Mouse (Mus musculus) embryonic stem cell, embryonic (primary cell): ENCODE results near the gene Plekhg5.

ENCODE experiments used
- CTCF ChIA-PET, 4 experiments: fragments of 300-600 bp in 2 of 4; fragments of 350-600 bp in 2 of 4; sonication (Branson Sonifier 250); formaldehyde crosslinking; loops; one replicate each; lab custom pipeline; 2022; ENCODE audit warnings: inconsistent platforms in 2 of 4; lab: Charles Lee
- POLR2A ChIA-PET, 4 experiments: fragments of 300-600 bp in 2 of 4; fragments of 350-600 bp in 2 of 4; sonication (Branson Sonifier 250); formaldehyde crosslinking; loops; one replicate each; lab custom pipeline; 2022; ENCODE audit warnings: antibody characterized with exemption in 4 of 4, inconsistent platforms in 1 of 4; lab: Charles Lee

Gene Plekhg5

GRCm38 (mm10) chr4:152119396-152120292 is 47.3 kb downstream of the Plekhg5 start:
- CTCF ChIA-PET = interaction anchor here (0.6 to 12.9 kb wide), 60 partner anchors 9 to 1579 kb away, joined by 3 to 230 read pairs (median 4); partner anchors contain the start of genes Zbtb48 (in 2 of the 4), Espn (in 1 of the 4), Nol9 (in 1 of the 4) and Plekhg5 (in 1 of the 4)

GRCm38 (mm10) chr4:152120311-152121182 is 48.2 kb downstream of the Plekhg5 start:
- POLR2A ChIA-PET = interaction anchor here (0.5 to 14.9 kb wide), 35 partner anchors 9 to 164 kb away, joined by 3 to 136 read pairs (median 4); partner anchors contain the start of genes Espn (in 1 of the 4) and Klhl21 (in 1 of the 4)
- CTCF ChIA-PET = interaction anchor here (0.5 to 12.9 kb wide), 52 partner anchors 8 to 304 kb away, joined by 3 to 230 read pairs (median 4); partner anchors contain the start of genes Zbtb48 (in 2 of the 4), Espn (in 1 of the 4), Nol9 (in 1 of the 4) and Plekhg5 (in 1 of the 4)

More at GRCm38 (mm10) chr4:152119396-152120292, 47.3 kb downstream of the Plekhg5 start:
- POLR2A ChIA-PET = interaction anchor here in 3 of 4 experiments (0.7 to 14.9 kb wide), 33 partner anchors 8 to 163 kb away, joined by 3 to 136 read pairs (median 4); partner anchors contain the start of genes Espn (in 1 of the 3), Klhl21 (in 1 of the 3) and Phf13 (in 1 of the 3)

- CTCF ChIA-PET = interaction anchor here (0.5 to 12.9 kb wide), 23 partner anchors 8 to 304 kb away, joined by 3 to 230 read pairs (median 4); no protein-coding TSS in a partner anchor
Measured at GRCm38 (mm10) chr4:152121183-152121505, 48.8 kb downstream of the Plekhg5 start.

GRCm38 (mm10) chr4:152124361-152124961 is 52.2 kb downstream of the Plekhg5 start:
- CTCF ChIA-PET = interaction anchor here (0.5 to 12.9 kb wide), 17 partner anchors 8 to 173 kb away, joined by 3 to 230 read pairs (median 3); partner anchors contain the start of genes Icmt (in 1 of the 4) and Tnfrsf25 (in 1 of the 4)
- POLR2A ChIA-PET = interaction anchor here in 3 of 4 experiments (0.6 to 14.9 kb wide), 15 partner anchors 5 to 133 kb away, joined by 3 to 136 read pairs (median 4); partner anchors contain the start of gene Tnfrsf25 (in 2 of the 3)

More at GRCm38 (mm10) chr4:152121183-152121505, 48.8 kb downstream of the Plekhg5 start:
- POLR2A ChIA-PET = interaction anchor here (0.7 to 14.9 kb wide), 22 partner anchors 10 to 131 kb away, joined by 3 to 136 read pairs (median 4); partner anchors contain the start of genes Espn (in 1 of the 4) and Klhl21 (in 1 of the 4)

GRCm38 (mm10) chr4:152125161-152126025 is 53.1 kb downstream of the Plekhg5 start:
- CTCF ChIA-PET = interaction anchor here (0.6 to 12.9 kb wide), 27 partner anchors 8 to 1439 kb away, joined by 3 to 230 read pairs (median 4); partner anchors contain the start of genes Tnfrsf25 (in 3 of the 4), Hes2 (in 1 of the 4) and Icmt (in 1 of the 4)

GRCm38 (mm10) chr4:152126026-152126920 is 54.0 kb downstream of the Plekhg5 start:
- ChIA-PET CTCF (interaction anchor here (0.6 to 12.9 kb wide), 27 partner anchors 7 to 193 kb away, joined by 3 to 230 read pairs (median 5); partner anchors contain the start of genes Tnfrsf25 (in 3 of the 4) and Rnf207 (in 1 of the 4)), POLR2A (interaction anchor here (0.5 to 14.9 kb wide), 19 partner anchors 5 to 117 kb away, joined by 3 to 136 read pairs (median 4); partner anchors contain the start of genes Tnfrsf25 (in 2 of the 4), Acot7 (in 1 of the 4) and Nol9 (in 1 of the 4))

More at GRCm38 (mm10) chr4:152125161-152126025, 53.1 kb downstream of the Plekhg5 start:
- POLR2A ChIA-PET = interaction anchor here in 3 of 4 experiments (0.6 to 14.9 kb wide), 22 partner anchors 6 to 134 kb away, joined by 3 to 136 read pairs (median 4); partner anchors contain the start of genes Tnfrsf25 (in 2 of the 3) and Nol9 (in 1 of the 3)

- ChIA-PET POLR2A (interaction anchor here in 3 of 4 experiments (0.9 to 13.9 kb wide), 9 partner anchors 8 to 40 kb away, joined by 3 to 136 read pairs (median 3); partner anchors contain the start of genes Hes2 (in 1 of the 3) and Tnfrsf25 (in 1 of the 3)), CTCF (interaction anchor here in 3 of 4 experiments (0.7 to 12.9 kb wide), 10 partner anchors 5 to 202 kb away, joined by 3 to 230 read pairs (median 4); partner anchors contain the start of gene Tnfrsf25 (in 1 of the 3))
Measured at GRCm38 (mm10) chr4:152127884-152128283, 55.6 kb downstream of the Plekhg5 start.

- POLR2A ChIA-PET = interaction anchor here in 3 of 4 experiments (0.6 to 13.9 kb wide), 8 partner anchors 9 to 177 kb away, joined by 3 to 136 read pairs (median 3); partner anchors contain the start of genes Hes2 (in 1 of the 3) and Tnfrsf25 (in 1 of the 3)
- CTCF ChIA-PET = interaction anchor here in 3 of 4 experiments (0.5 to 11.9 kb wide), 13 partner anchors 7 to 221 kb away, joined by 3 to 230 read pairs (median 3); partner anchors contain the start of gene Tnfrsf25 (in 1 of the 3)
Measured at GRCm38 (mm10) chr4:152128784-152129183, 56.5 kb downstream of the Plekhg5 start.

GRCm38 (mm10) chr4:152129395-152129930 is 57.2 kb downstream of the Plekhg5 start:
- ChIA-PET CTCF (interaction anchor here (0.5 to 11.9 kb wide), 17 partner anchors 8 to 220 kb away, joined by 3 to 230 read pairs (median 7); partner anchors contain the start of genes Dnajc11 (in 1 of the 4) and Tnfrsf25 (in 1 of the 4)), POLR2A (interaction anchor here in 2 of 4 experiments (0.6 to 13.9 kb wide), 9 partner anchors 9 to 794 kb away, joined by 3 to 136 read pairs (median 4); partner anchors contain the start of genes Rpl22 (in 1 of the 2) and Tnfrsf25 (in 1 of the 2))

- ChIA-PET POLR2A (interaction anchor here (0.6 to 13.9 kb wide), 30 partner anchors 8 to 229 kb away, joined by 3 to 136 read pairs (median 3); partner anchors contain the start of genes Espn (in 2 of the 4), Tnfrsf25 (in 2 of the 4), Rpl22 (in 1 of the 4) and Thap3 (in 1 of the 4)), CTCF (interaction anchor here (0.5 to 11.9 kb wide), 50 partner anchors 8 to 400 kb away, joined by 3 to 230 read pairs (median 5); partner anchors contain the start of genes Tnfrsf25 (in 2 of the 4), Camta1 (in 1 of the 4), Dnajc11 (in 1 of the 4) and Espn (in 1 of the 4))
Measured at GRCm38 (mm10) chr4:152130771-152131653, 58.7 kb downstream of the Plekhg5 start.

GRCm38 (mm10) chr4:152131809-152132771 is 59.8 kb downstream of the Plekhg5 start:
- ChIA-PET CTCF (interaction anchor here (0.6 to 11.9 kb wide), 42 partner anchors 8 to 345 kb away, joined by 3 to 230 read pairs (median 5); partner anchors contain the start of genes Tnfrsf25 (in 2 of the 4), Camta1 (in 1 of the 4), Espn (in 1 of the 4) and Hes2 (in 1 of the 4)), POLR2A (interaction anchor here (0.8 to 13.9 kb wide), 23 partner anchors 11 to 228 kb away, joined by 3 to 136 read pairs (median 3); partner anchors contain the start of genes Espn (in 2 of the 4), Tnfrsf25 (in 2 of the 4) and Thap3 (in 1 of the 4))
